In genomic region chr16:90011521-90012181, GRCm38 (mm10) we compare ENCODE assay signal across 10 mouse cellular contexts.
DNase-seq lines count a peak whose midpoint lies in the region; ATAC-seq lines count a peak whose summit lies in the region.
"Had no signal": no experiment of that assay in that cellular context is flagged by ENCODE, and none has a peak within 500 bp of the region (broad histone marks: within the 10 kb centered on the region; RNA-seq: fewer than 3 reads in every experiment).

No protein-coding gene starts in this region.

- no peak overlapping the region for H3K4me3 ChIP-seq in neural tube, embryonic 15.5 days (replicated peaks)
- no peak overlapping the region for H3K4me3 ChIP-seq in hindbrain, embryonic 16.5 days (ENCODE audit: low read length)
- H3K4me3 ChIP-seq in stomach, embryonic 14.5 days (ENCODE audit: low read depth, low read length): no peak overlapping the region
- H3K4me3 ChIP-seq: lung, embryonic 15.5 days had no signal

- H3K9ac ChIP-seq in neural tube, embryonic 15.5 days (replicated peaks): no peak overlapping the region
- H3K9ac ChIP-seq in hindbrain, embryonic 16.5 days (ENCODE audit: low read depth, low read length): no peak overlapping the region
- no peak overlapping the region for H3K9ac ChIP-seq in stomach, embryonic 14.5 days (replicated peaks; ENCODE audit: low read depth, low read length)
- H3K9ac ChIP-seq: lung, embryonic 15.5 days had no signal

- H3K27ac ChIP-seq in neural tube, embryonic 15.5 days (replicated peaks): no peak overlapping the region; the same call in 1 of the 2 replicates
- no peak overlapping the region for H3K27ac ChIP-seq in hindbrain, embryonic 16.5 days (ENCODE audit: low read depth, low read length)
- H3K27ac ChIP-seq in stomach, embryonic 14.5 days (ENCODE audit: low read length): peak overlapping the region; percentile 3; the same call in 1 of the 2 replicates
- H3K27ac ChIP-seq: lung, embryonic 15.5 days had no signal

- H3K27me3 ChIP-seq in neural tube, embryonic 15.5 days (replicated peaks): no peaks in the 10 kb centered on the region
- no peaks in the 10 kb centered on the region for H3K27me3 ChIP-seq in hindbrain, embryonic 16.5 days (replicated peaks; ENCODE audit: control insufficient read depth, insufficient read depth, low read length)
- H3K27me3 ChIP-seq in stomach, embryonic 14.5 days (ENCODE audit: control insufficient read depth, insufficient read depth, low read length): no peaks in the 10 kb centered on the region
- H3K27me3 ChIP-seq: lung, embryonic 15.5 days had no signal

- DNase-seq in cerebellum, postnatal 10 days: peak; percentile 60 to 63
- peak; percentile 31 for DNase-seq in neural tube, embryonic 10.5 days (ENCODE audit: extremely low spot score, low spot score)
- DNase-seq in layer of hippocampus, adult 8-10 months (ENCODE audit: low spot score in 2 of 2): no peak
- DNase-seq in spleen, postnatal 36 days (ENCODE audit: low spot score in 2 of 2): no peak
- DNase-seq: kidney, adult 18-20 months had no signal

- no peaks in the 10 kb centered on the region for H3K9me3 ChIP-seq in neural tube, embryonic 15.5 days (replicated peaks)
- no peaks in the 10 kb centered on the region for H3K9me3 ChIP-seq in hindbrain, embryonic 16.5 days (ENCODE audit: control insufficient read depth, low read length)
- H3K9me3 ChIP-seq in stomach, embryonic 14.5 days (ENCODE audit: control insufficient read depth, low read depth, low read length): no peaks in the 10 kb centered on the region
- H3K9me3 ChIP-seq: lung, embryonic 15.5 days had no signal

- ATAC-seq in cerebellum, adult (ENCODE audit: insufficient number of reproducible peaks, low FRiP score, low TSS enrichment): no peak
- no peak for ATAC-seq in neural tube, embryonic 15.5 days (ENCODE audit: low FRiP score)
- ATAC-seq in hindbrain, embryonic 16.5 days: peak; percentile 67
- peak; percentile 43; the same call in 1 of the 2 replicates for ATAC-seq in stomach, embryonic 14.5 days (ENCODE audit: insufficient number of reproducible peaks, insufficient read depth, low FRiP score, low read depth)

- H3K4me1 ChIP-seq in neural tube, embryonic 15.5 days: peaks cover 16% of the 10 kb centered on the region
- no peaks in the 10 kb centered on the region; the same call in none of the 2 replicates for H3K4me1 ChIP-seq in hindbrain, embryonic 16.5 days (ENCODE audit: control insufficient read depth, insufficient read depth, low read depth, low read length)
- H3K4me1 ChIP-seq in stomach, embryonic 14.5 days (ENCODE audit: control insufficient read depth, insufficient read depth, low read length): peaks cover 12% of the 10 kb centered on the region

- WGBS in neural tube, embryonic 15.5 days: 78% methylated on average over 32 of the region's 32 CpGs
- WGBS in hindbrain, embryonic 16.5 days: 62% methylated on average over 32 of the region's 32 CpGs
- 76% methylated on average over 32 of the region's 32 CpGs for whole genome bisulfite sequencing in stomach, embryonic 14.5 days

- no peak overlapping the region for H3K4me2 ChIP-seq in neural tube, embryonic 15.5 days
- no peak overlapping the region for H3K4me2 ChIP-seq in hindbrain, embryonic 16.5 days (ENCODE audit: low read length)
- H3K4me2 ChIP-seq in stomach, embryonic 14.5 days (replicated peaks; ENCODE audit: low read depth, low read length): no peak overlapping the region
- H3K4me2 ChIP-seq: lung, embryonic 15.5 days had no signal

- no peaks in the 10 kb centered on the region for H3K36me3 ChIP-seq in neural tube, embryonic 15.5 days
- no peaks in the 10 kb centered on the region for H3K36me3 ChIP-seq in hindbrain, embryonic 16.5 days (ENCODE audit: control insufficient read depth, insufficient read depth, low read length)
- H3K36me3 ChIP-seq in stomach, embryonic 14.5 days (ENCODE audit: control insufficient read depth, insufficient read depth, low read length): no peaks in the 10 kb centered on the region
- H3K36me3 ChIP-seq: lung, embryonic 15.5 days had no signal

Comparison
In these comparisons a context has a peak if more than half of its experiments do, and no peak if none do; other contexts are left out.
1. DNase-seq: peak in cerebellum, postnatal 10 days (2 of 2) and neural tube, embryonic 10.5 days (single experiment); none in layer of hippocampus, adult 8-10 months (0 of 2) and spleen, postnatal 36 days (0 of 2).
2. ATAC-seq: peak in hindbrain, embryonic 16.5 days (single experiment) and stomach, embryonic 14.5 days (single experiment); none in cerebellum, adult (single experiment) and neural tube, embryonic 15.5 days (single experiment).